Mouse (Mus musculus) heart, adult 2 months (tissue): ENCODE measurements at regions not wholly inside any gene's neighbourhood (a gene's known extent, or its start where the extent isn't known, plus 50 kb on each side); places are given as distances from the start of the nearest gene placed in this dataset.

ENCODE experiments used
- DNase-seq, 2 experiments: peaks; one replicate each; pipeline ENCODE4 v3.0.0; 2021
- H3K27ac ChIP-seq: fragments of 200-600 bp; 2 replicates; pipeline ENCODE4 v1.8.1; 2022
- H3K27me3 ChIP-seq: fragments of 200-500 bp; 2 replicates; pipeline ENCODE4 v1.6.1; 2012; ENCODE audit warnings: mild to moderate bottlenecking, low read length, inconsistent platforms, mixed read lengths; ENCODE audit not compliant: control insufficient read depth, insufficient read depth
- H3K36me3 ChIP-seq: fragments of 200-500 bp; 2 replicates; pipeline ENCODE4 v1.6.1; 2012; ENCODE audit warnings: low read length, inconsistent platforms; ENCODE audit not compliant: control insufficient read depth, insufficient read depth
- H3K4me1 ChIP-seq: fragments of 200-500 bp; 2 replicates; pipeline ENCODE4 v1.6.1; 2011; ENCODE audit warnings: low read length; ENCODE audit not compliant: control insufficient read depth, insufficient read depth
- H3K4me3 ChIP-seq: fragments of 200-600 bp; 2 replicates; pipeline ENCODE4 v1.8.1; 2022
- H3K79me2 ChIP-seq: fragments of 200-500 bp; replicated peaks from 2 replicates; pipeline ENCODE4 v1.6.1; 2012; ENCODE audit warnings: mild to moderate bottlenecking, inconsistent platforms, low read length, moderate library complexity, mixed read lengths; ENCODE audit not compliant: control insufficient read depth, insufficient read depth
- H3K9ac ChIP-seq: fragments of 200-500 bp; 2 replicates; pipeline ENCODE4 v1.6.1; 2012; ENCODE audit warnings: low read depth, mild to moderate bottlenecking, control low read depth, inconsistent platforms, low read length, mixed read lengths
- CTCF ChIP-seq: fragments of 200-600 bp; IDR thresholded peaks from 2 replicates; pipeline ENCODE4 v1.8.1; 2022; ENCODE audit warnings: antibody characterized with exemption, mild to moderate bottlenecking, moderate library complexity
- EP300 ChIP-seq: fragments of 200-500 bp; IDR thresholded peaks from 2 replicates; pipeline ENCODE4 v1.6.1; 2011; ENCODE audit warnings: low read depth, low read length, control low read depth; ENCODE audit not compliant: insufficient read depth
- POLR2A ChIP-seq: fragments of 200-500 bp; IDR thresholded peaks from 2 replicates; pipeline ENCODE4 v1.6.1; 2011; ENCODE audit warnings: mild to moderate bottlenecking, low read depth, low read length, control low read depth; ENCODE audit not compliant: insufficient read depth
- WGBS: fragments of 180-500 bp; shearing (Covaris S2); methylation state at CpG from one replicate; pipeline ENCODE4 v1.1.7; 2018; 5-methylcytosine and 5-hydroxymethylcytosine counted together
- intact Hi-C: fragments of 180-260 bp; cut with DNase I; formaldehyde crosslinking; loops from one replicate; pipeline ENCODE4 v1.15.1; 2025

DNA sequence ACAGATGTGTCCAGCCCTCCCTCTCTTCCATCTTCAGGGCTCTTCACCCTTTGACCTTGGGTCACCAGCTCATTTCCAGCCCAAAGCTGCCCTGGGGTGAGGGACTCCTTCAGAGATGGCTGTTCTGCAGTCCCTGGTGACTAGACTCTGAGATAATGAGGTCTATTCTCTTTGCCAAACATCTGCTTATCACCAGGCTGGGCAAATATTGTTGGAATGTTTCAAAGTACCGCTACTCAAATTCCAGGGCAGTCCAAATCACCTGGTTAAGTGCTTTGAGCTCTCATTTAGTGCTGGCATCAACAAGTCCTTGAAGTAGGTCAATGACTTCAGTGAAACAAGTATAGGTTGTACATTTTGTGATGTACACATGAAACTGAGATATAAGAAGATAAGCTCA is 57.3 kb upstream of the Zfp648 start:
- peaks cover 2% of the 10 kb centered on the region; the same call in 1 of the 2 replicates for H3K4me1 ChIP-seq
- no peak overlapping the region for H3K4me3 ChIP-seq
- intact Hi-C loops, result no loop called here
- no peaks in the 10 kb centered on the region for H3K36me3 ChIP-seq
- no peaks in the 10 kb centered on the region for H3K27me3 ChIP-seq
- DNase-seq, result no peak
- TF ChIP-seq CTCF, result no peak
- no peak for TF ChIP-seq POLR2A
- TF ChIP-seq EP300, result no peak
- WGBS, result 27% methylated on average over 1 of the region's 1 CpGs
- no peaks in the 10 kb centered on the region for H3K79me2 ChIP-seq
- no peak overlapping the region for H3K27ac ChIP-seq
- no peak overlapping the region for H3K9ac ChIP-seq

DNA sequence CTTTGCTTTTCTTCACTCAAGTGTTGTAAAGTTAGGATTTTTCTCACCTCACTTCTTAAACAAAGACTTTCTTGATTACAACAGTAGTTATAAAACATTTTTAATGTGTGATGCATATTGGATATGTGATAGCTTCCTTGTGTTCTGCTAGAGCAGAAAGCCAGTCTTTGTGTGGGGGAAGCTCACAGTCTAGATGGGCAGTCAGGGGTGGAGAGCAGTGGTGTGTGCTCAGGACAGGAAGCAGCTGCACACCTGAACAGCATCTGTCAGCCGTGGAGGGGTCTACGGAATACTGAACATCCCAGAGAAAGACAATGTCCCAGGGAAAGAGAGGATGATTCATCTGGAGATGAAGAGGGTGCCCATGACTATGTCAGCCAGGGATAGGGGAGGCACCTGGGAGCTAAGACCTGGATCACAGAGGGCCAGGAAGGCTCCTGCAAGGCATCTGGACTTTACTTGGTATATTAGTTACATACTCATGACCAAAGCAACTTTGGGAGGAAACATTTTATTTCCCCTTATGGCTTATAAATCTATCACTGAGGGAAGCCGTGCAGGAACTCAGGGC is 53.9 kb upstream of the Zfp648 start:
- H3K27me3 ChIP-seq, result no peaks in the 10 kb centered on the region
- no peak overlapping the region for H3K27ac ChIP-seq
- no peaks in the 10 kb centered on the region for H3K79me2 ChIP-seq
- no peak overlapping the region for H3K9ac ChIP-seq
- H3K36me3 ChIP-seq, result no peaks in the 10 kb centered on the region
- TF ChIP-seq POLR2A (no peak), EP300 (no peak), CTCF (no peak)
- DNase-seq, result no peak
- no peak overlapping the region for H3K4me3 ChIP-seq
- H3K4me1 ChIP-seq, result peaks cover 4% of the 10 kb centered on the region; the same call in 1 of the 2 replicates
- WGBS, result 82% methylated on average over 3 of the region's 3 CpGs
- intact Hi-C loops, result no loop called here

DNA sequence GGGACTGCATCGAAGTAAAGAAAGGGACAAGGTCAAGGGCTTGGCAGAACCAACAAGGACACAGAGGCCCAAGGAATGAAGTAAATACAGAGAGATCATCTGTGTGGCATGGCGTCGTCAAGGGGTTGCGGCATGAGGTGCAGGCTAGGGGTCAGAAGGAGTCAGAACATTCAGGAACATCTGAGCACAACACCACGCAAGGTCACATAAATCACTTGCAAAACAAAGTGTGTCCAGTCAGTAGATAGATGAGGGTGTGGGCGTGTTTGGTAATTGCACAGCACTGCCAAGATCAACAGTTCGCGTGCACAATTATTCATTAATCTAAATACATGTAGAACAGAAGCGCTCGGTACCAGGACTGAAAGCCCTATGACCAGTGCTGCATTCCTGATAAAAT is 52.0 kb upstream of the Zfp648 start:
- DNase-seq, result peak in 1 of 2 experiments; percentile 29
- intact Hi-C loops, result no loop called here
- Histone ChIP-seq H3K9ac (no peak overlapping the region), H3K27me3 (no peaks in the 10 kb centered on the region), H3K4me1 (peaks cover 4% of the 10 kb centered on the region; the same call in 1 of the 2 replicates), H3K36me3 (no peaks in the 10 kb centered on the region), H3K27ac (peak overlapping the region; percentile 23; the same call in 1 of the 2 replicates), H3K4me3 (no peak overlapping the region), H3K79me2 (no peaks in the 10 kb centered on the region)
- 68% methylated on average over 10 of the region's 10 CpGs for WGBS
- TF ChIP-seq POLR2A, result no peak
- no peak for TF ChIP-seq CTCF
- TF ChIP-seq EP300, result no peak

DNA sequence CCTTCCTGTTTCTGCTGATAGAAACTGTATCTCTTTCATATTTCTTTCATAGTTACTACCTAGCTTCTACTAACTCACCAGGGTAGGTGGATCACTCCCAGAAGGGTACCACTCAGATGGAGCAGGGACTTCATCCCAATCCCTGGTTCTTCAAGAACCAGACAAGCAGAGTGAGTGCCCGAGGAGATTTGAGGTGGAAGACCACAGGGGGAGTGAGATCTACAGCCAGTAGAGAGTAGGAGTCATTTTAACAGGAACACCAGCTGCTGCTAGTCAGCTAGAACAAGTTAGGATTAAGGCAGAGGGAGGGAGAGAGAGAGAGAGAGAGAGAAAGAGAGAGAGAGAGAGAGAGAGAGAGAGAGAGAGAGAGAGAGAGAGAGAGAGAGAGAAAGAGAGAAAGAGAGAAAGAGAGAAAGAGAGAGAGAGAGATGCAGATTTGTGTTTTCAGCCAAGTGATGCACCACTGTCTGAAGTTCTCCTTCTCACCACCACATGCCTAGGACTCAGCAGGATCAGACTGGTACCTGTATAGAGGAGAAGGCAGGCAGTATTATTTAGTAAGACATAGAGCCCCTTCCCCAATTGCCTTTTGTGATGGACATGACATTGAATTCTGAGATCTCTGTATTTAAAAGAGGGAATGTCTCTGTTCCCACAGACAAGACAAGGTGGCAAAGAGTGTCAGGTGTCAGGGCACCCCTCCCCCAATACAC is 51.4 kb upstream of the Zfp648 start:
- no peak for DNase-seq
- Histone ChIP-seq H3K27ac (peak overlapping the region; percentile 75), H3K4me3 (no peak overlapping the region), H3K4me1 (peaks cover 4% of the 10 kb centered on the region; the same call in 1 of the 2 replicates), H3K79me2 (no peaks in the 10 kb centered on the region), H3K27me3 (no peaks in the 10 kb centered on the region), H3K9ac (no peak overlapping the region), H3K36me3 (no peaks in the 10 kb centered on the region)
- TF ChIP-seq POLR2A (no peak), CTCF (no peak), EP300 (no peak)
- intact Hi-C loops, result no loop called here
- WGBS, result 71% methylated on average over 1 of the region's 1 CpGs

DNA sequence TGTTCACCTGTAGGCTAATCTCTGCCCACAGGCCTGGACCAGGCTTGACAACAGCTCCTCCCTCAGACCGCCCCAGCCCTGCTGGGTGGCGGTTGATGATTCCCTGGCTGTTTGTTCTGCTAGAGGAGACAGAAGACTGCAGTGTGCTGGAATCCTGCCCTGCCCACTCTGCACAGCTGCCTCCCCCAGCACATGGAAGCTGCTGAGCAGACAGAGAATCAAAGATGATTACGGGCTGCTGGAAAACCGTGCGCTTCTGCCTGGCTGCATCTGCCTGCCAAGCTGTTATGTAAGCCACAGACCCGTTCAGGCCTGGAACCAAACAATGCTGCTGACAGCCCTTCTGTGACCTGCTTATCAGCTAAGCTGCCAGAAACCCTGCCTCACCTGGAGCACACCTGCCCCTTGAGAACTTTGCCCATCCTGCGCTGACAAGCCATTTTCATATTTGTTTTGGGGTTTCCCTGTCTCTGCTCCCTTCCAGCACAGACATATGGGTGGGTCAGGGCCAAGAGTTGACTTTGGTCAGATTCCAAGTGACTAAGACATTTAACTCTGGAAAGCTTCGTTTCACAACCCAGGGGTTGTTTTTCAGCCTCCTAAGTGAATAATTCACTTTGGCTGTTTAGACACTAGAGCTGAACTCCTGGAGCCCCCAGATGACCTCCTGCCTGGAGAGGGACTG is 50.7 kb upstream of the Zfp648 start:
- 14% methylated on average over 8 of the region's 8 CpGs for WGBS
- TF ChIP-seq EP300, result peak; percentile 73
- TF ChIP-seq POLR2A, result no peak
- no peak for TF ChIP-seq CTCF
- Histone ChIP-seq H3K27ac (peak overlapping the region; percentile 75), H3K79me2 (no peaks in the 10 kb centered on the region), H3K27me3 (no peaks in the 10 kb centered on the region), H3K4me1 (peaks cover 4% of the 10 kb centered on the region; the same call in 1 of the 2 replicates), H3K4me3 (no peak overlapping the region), H3K36me3 (no peaks in the 10 kb centered on the region), H3K9ac (no peak overlapping the region)
- DNase-seq, result peak; percentile 77 to 87
- intact Hi-C loops, result no loop called here
